ENCODE assay signal across 9 mouse cellular contexts in the genomic region with DNA sequence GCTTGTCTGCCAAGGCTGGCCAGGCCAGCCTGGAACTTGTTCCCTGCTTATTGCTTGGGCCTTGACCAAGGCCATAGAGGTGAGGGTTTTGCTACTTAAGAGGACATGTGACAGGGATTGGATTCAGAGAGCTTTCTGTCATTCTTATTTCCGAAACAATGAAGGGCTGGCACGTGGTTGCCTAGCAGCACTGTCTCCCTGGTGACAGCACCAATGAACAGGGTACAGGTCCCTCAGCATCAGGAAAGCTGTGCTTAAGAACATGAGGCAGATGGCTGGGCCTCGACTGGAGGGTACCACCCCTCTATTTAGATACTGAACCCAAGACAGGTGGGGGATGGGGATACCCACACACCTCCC. TPM values are rescaled to one million over a fixed set of nuclear protein-coding genes. Genes with fewer than 3 reads are reported as not detected.
DNase-seq lines count a peak whose midpoint lies in the region; TF ChIP-seq lines count a peak whose summit lies in the region.
"Had no signal": no experiment of that assay in that cellular context is flagged by ENCODE, and none has a peak within 500 bp of the region (broad histone marks: within the 10 kb centered on the region; RNA-seq: fewer than 3 reads in every experiment).

No protein-coding gene starts in this region.

- H3K4me1 ChIP-seq in heart, embryonic 10.5 days: peaks cover 45% of the 10 kb centered on the region
- H3K4me1 ChIP-seq in testis, adult 2 months (ENCODE audit: control insufficient read depth, insufficient read depth, low read length): peaks cover 7% of the 10 kb centered on the region
- H3K4me1 ChIP-seq in cerebellum, adult 2 months (ENCODE audit: control insufficient read depth, insufficient read depth, low read length): peaks cover 18% of the 10 kb centered on the region

- H3K4me3 ChIP-seq in heart, embryonic 10.5 days: no peak overlapping the region
- no peak overlapping the region for H3K4me3 ChIP-seq in testis, adult 2 months (ENCODE audit: control insufficient read depth, low read depth, low read length)
- no peak overlapping the region for H3K4me3 ChIP-seq in cerebellum, adult 2 months (replicated peaks; ENCODE audit: insufficient read depth, low read depth, low read length)
- H3K4me3 ChIP-seq: megakaryocyte, embryonic 14.5 days had no signal

- 69% methylated on average over 3 of the region's 3 CpGs for WGBS in heart, embryonic 10.5 days
- WGBS in cerebellum, adult 2 months: 39% methylated on average over 3 of the region's 3 CpGs

- no peaks in the 10 kb centered on the region for H3K9me3 ChIP-seq in heart, embryonic 10.5 days
- H3K9me3 ChIP-seq: megakaryocyte, embryonic 14.5 days had no signal

- intact Hi-C loops in heart, postnatal 14 days (cut with DNase I): loop anchor here (5.0 to 10.0 kb wide), 2 partner anchors 125 to 198 kb away; no protein-coding TSS in a partner anchor

- no peaks in the 10 kb centered on the region for H3K27me3 ChIP-seq in heart, embryonic 10.5 days (ENCODE audit: insufficient read depth, poor library complexity, severe bottlenecking)
- no peaks in the 10 kb centered on the region for H3K27me3 ChIP-seq in testis, adult 2 months (ENCODE audit: control insufficient read depth, insufficient read depth, low read length)
- H3K27me3 ChIP-seq in cerebellum, adult 2 months (ENCODE audit: control insufficient read depth, insufficient read depth, low read length): no peaks in the 10 kb centered on the region

- TF ChIP-seq CTCF in testis, adult 2 months (IDR thresholded peaks at IDR 0.05; ENCODE audit: control insufficient read depth, insufficient read depth, insufficient replicate concordance, low read depth, low read length): no peak
- no peak for TF ChIP-seq CTCF in cerebellum, adult 2 months (IDR thresholded peaks at IDR 0.05; ENCODE audit: borderline replicate concordance, insufficient read depth, low read depth, low read length)

- H3K27ac ChIP-seq in heart, embryonic 10.5 days: peak overlapping the region; percentile 68
- peak overlapping the region; percentile 44 for H3K27ac ChIP-seq in testis, adult 2 months (ENCODE audit: control insufficient read depth, insufficient read depth, low read depth, low read length)
- no peak overlapping the region for H3K27ac ChIP-seq in cerebellum, adult 2 months (ENCODE audit: insufficient read depth, low read length)

- DNase-seq in heart, embryonic 10.5 days (ENCODE audit: low spot score): no peak
- DNase-seq in heart, postnatal 14 days: no peak
- DNase-seq in testis, postnatal 10 days (ENCODE audit: low spot score): no peak
- peak; percentile 63 for DNase-seq in mesoderm, embryonic 11.5 days (ENCODE audit: low read depth, low spot score)
- DNase-seq in thymus, postnatal 0 days (ENCODE audit: low spot score): no peak
- no peak for DNase-seq in urinary bladder, adult 2 months (ENCODE audit: low spot score)
- no peak for DNase-seq in cerebellum, adult 2 months

- TF ChIP-seq POLR2A in testis, adult 2 months (IDR thresholded peaks at IDR 0.05; ENCODE audit: control insufficient read depth, low read depth, low read length): no peak
- no peak for TF ChIP-seq POLR2A in cerebellum, adult 2 months (IDR thresholded peaks at IDR 0.05; ENCODE audit: borderline replicate concordance, insufficient read depth, low read length)

- peaks cover 60% of the 10 kb centered on the region for H3K36me3 ChIP-seq in heart, embryonic 10.5 days
- no peaks in the 10 kb centered on the region for H3K36me3 ChIP-seq in testis, adult 2 months (ENCODE audit: control insufficient read depth, insufficient read depth, low read length)

RNA-seq across cellular contexts. Expression of gene Timm22, which starts 43.4 kb away (rescaled TPM):
- polyA plus RNA-seq in heart, embryonic 10.5 days (2016; fragmentation: Nextera tagmentation; extraction: Ambion mirVana): 120 and 129 TPM in 2 replicates
- total RNA-seq in heart, postnatal 14 days (2021): 10 to 100 TPM; 41.3 to 46.9 TPM
- 7.5 and 8.6 TPM in 2 replicates for polyA plus RNA-seq in testis, adult 2 months (2012; rRNA removed)
- 116 and 117 TPM in 2 replicates for polyA plus RNA-seq in thymus, postnatal 0 days (2015; fragmentation: Nextera tagmentation; extraction: Ambion mirVana)
- 19.6 and 21.5 TPM in 2 replicates for polyA plus RNA-seq in urinary bladder, adult 2 months (2012; rRNA removed)
- 27.2 and 33.7 TPM in 2 replicates for polyA plus RNA-seq in cerebellum, adult 2 months (2012; rRNA removed)

RNA-seq across cellular contexts. Expression of gene Nxn, which starts 51.2 kb away (rescaled TPM):
- polyA plus RNA-seq in heart, embryonic 10.5 days (2016; fragmentation: Nextera tagmentation; extraction: Ambion mirVana): 27.9 and 34.5 TPM in 2 replicates
- total RNA-seq in heart, postnatal 14 days (2021): 10 to 100 TPM; 15.5 to 17.4 TPM
- 83.2 and 84.0 TPM in 2 replicates for polyA plus RNA-seq in testis, adult 2 months (2012; rRNA removed)
- polyA plus RNA-seq in thymus, postnatal 0 days (2015; fragmentation: Nextera tagmentation; extraction: Ambion mirVana): 32.2 and 33.8 TPM in 2 replicates
- polyA plus RNA-seq in urinary bladder, adult 2 months (2012; rRNA removed): 59.5 and 71.7 TPM in 2 replicates
- polyA plus RNA-seq in cerebellum, adult 2 months (2012; rRNA removed): 24.3 and 29.8 TPM in 2 replicates
